Mouse (Mus musculus): ENCODE measurements around the gene Eml3.

The Eml3 gene

GRCm38 (mm10) chr19:8985891-8986290 is 56.5 kb downstream of the Eml3 start:
- no peak for DNase-seq (ENCODE audit: low read depth, low spot score)

GRCm38 (mm10) chr19:8987816-8988215 is 58.5 kb downstream of the Eml3 start:
- DNase-seq (ENCODE audit: low read depth, low spot score): no peak

GRCm38 (mm10) chr19:8988346-8989065 is 59.2 kb downstream of the Eml3 start:
- no peak for DNase-seq (ENCODE audit: low read depth, low spot score)

GRCm38 (mm10) chr19:8989066-8989566 is 59.8 kb downstream of the Eml3 start, which contains the start of gene Ahnak:
Gene Ahnak, plus strand, starts transcription at chr19:8989284.
- peak; percentile 54 for DNase-seq (ENCODE audit: low read depth, low spot score)

GRCm38 (mm10) chr19:8989567-8990431 is 60.4 kb downstream of the Eml3 start:
- DNase-seq (ENCODE audit: low read depth, low spot score): peak; percentile 93

GRCm38 (mm10) chr19:8990432-8991102 is 61.2 kb downstream of the Eml3 start:
- DNase-seq (ENCODE audit: low read depth, low spot score): no peak
